Mouse (Mus musculus) 3134 (cell line): ENCODE measurements around the gene Ptrh2.

ENCODE experiments used
- DNase-seq: peaks from one replicate; pipeline ENCODE4 v3.0.0-alpha.2; 2011; ENCODE audit warnings: low spot score; ENCODE audit not compliant: insufficient read length; ENCODE audit errors: extremely low read depth

The Ptrh2 gene

DNA sequence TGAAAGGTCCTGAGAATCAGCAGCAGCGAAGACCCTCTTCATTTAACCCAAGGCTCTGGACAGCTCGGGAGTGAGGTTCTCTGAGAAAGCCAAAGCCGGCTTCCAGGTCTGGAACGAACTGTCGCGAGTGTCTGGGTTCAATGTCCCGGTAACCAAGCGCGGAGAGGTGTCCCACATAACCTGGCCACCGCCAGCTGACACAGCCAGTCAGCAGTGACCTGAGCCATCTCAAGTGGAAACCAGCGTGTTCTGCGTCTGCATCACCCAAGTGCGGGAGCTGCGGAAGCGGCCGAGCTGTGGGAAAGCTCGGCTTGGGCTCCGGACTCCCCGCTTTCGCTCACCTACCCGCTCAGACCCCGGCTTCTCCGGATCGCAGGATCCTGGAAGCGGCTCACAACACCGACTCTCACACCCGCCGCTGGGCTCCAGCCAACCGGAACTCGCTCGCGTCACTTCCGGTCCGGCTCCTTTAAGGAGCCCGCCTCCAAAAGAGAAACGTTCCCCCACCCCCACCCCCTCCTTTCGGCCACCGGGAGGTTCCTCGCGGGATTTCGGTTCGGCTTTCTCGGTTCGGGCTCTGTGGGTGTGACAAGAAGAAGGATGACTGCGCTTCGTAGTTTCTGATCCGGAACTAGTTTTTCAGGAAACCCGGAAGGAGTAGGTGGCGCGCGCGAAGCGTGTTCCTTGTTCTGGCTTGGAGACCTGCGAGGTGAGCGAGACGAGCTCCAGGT lies at the start of gene Ptrh2, which contains the start of gene Vmp1:
TSS of gene Ptrh2 (plus strand) at position 591 of the 731 bp plus-strand sequence.
TSS of gene Vmp1 (minus strand) at position 442 of the 731 bp plus-strand sequence.
- peak; percentile 100 for DNase-seq

GRCm38 (mm10) chr11:86634396-86634795 lies 49.4 kb upstream of the Ptrh2 start:
- DNase-seq = no peak

DNA sequence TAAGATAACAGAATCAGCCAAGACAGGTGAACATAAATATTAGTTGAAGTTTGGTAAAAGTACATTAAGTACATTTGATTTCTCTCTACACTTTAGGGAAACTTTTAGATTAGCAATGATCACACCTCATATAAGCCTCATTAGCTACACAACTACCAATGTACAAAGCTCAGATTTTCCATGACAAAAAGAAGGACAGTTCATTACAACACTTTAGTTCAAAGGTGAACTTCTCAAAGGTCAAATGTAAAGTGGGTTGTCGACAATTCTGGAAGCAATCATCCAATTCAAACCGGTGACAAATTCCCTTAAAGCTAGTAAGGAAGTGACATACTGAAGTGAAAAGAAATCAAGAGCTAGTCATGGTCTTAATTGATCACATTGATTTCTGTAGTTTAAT lies 46.1 kb upstream of the Ptrh2 start:
- no peak for DNase-seq

- DNase-seq = no peak
Measured at GRCm38 (mm10) chr11:86641714-86642113, 42.1 kb upstream of the Ptrh2 start.

GRCm38 (mm10) chr11:86644553-86644952 lies 39.2 kb upstream of the Ptrh2 start:
- DNase-seq = no peak

DNA sequence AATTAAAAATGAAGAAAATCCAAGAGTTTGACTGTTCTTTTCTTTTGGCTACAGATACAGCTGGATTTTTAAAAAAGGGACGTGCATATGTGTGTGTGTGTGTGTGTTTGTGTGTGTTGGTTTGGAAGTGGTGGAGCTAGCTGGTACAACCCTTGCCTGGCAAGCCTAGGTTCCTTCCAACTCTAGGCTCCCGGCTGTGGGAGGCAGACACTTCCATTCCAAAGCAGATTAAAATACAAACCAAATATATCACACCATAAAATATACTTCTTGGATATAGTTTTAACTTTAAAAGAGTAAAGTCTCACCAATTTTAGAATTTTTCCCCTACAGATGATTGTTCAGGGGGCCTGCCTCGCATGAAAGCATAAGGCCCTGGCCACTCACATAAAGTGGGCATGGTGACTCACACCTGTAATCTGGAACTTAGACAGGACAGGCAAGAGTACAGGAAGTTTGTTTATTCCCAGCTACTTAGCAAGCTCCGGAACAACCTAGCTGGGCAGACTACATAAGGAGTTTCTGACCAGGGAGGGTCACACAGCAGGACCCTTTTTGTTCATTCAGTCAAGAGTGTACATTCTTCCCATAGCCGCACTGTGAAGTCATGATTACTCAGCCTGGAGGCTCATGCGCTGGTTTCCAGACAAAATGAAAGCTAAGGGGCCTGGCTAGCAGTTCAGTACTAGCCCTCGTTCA lies 37.5 kb upstream of the Ptrh2 start:
- DNase-seq = peak; percentile 72

DNA sequence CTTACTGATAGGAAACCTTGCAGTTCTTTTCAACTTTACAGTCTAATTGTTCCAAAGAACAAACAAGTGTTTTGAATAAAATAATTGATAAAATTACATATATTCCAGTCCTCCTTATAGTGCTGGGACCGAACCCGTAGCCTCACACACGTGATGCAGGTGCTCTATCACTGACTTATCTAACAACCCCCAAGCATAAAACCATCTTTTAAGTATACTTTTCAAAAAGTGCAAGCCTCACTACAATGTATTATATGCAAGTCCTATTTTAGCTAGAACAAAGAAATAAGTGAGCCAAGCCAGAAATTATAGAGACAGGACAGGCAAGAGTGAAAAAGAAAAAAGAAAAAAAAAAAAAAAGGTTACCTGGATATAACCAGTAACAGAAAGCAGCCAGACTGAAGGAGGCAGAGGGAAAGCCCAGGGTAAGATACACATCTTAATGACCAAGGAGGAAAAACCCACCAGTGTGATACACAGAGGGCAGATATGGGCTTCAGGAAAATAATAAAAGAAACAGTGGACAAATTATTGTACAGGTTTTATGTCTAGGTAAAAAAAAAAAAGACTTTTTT lies 36.8 kb upstream of the Ptrh2 start:
- no peak for DNase-seq

GRCm38 (mm10) chr11:86647706-86648447 lies 35.9 kb upstream of the Ptrh2 start:
- no peak for DNase-seq

- no peak for DNase-seq
Measured at GRCm38 (mm10) chr11:86649542-86649941, 34.2 kb upstream of the Ptrh2 start.

- DNase-seq = no peak
Measured at GRCm38 (mm10) chr11:86650676-86651075, 33.1 kb upstream of the Ptrh2 start.

GRCm38 (mm10) chr11:86652578-86652979 lies 31.2 kb upstream of the Ptrh2 start:
- DNase-seq = peak; percentile 57

- DNase-seq = peak; percentile 37
Measured at GRCm38 (mm10) chr11:86653446-86653845, 30.3 kb upstream of the Ptrh2 start.

GRCm38 (mm10) chr11:86654096-86654495 lies 29.7 kb upstream of the Ptrh2 start:
- DNase-seq = peak; percentile 27

GRCm38 (mm10) chr11:86655671-86656070 lies 28.1 kb upstream of the Ptrh2 start:
- DNase-seq = peak; percentile 10

DNA sequence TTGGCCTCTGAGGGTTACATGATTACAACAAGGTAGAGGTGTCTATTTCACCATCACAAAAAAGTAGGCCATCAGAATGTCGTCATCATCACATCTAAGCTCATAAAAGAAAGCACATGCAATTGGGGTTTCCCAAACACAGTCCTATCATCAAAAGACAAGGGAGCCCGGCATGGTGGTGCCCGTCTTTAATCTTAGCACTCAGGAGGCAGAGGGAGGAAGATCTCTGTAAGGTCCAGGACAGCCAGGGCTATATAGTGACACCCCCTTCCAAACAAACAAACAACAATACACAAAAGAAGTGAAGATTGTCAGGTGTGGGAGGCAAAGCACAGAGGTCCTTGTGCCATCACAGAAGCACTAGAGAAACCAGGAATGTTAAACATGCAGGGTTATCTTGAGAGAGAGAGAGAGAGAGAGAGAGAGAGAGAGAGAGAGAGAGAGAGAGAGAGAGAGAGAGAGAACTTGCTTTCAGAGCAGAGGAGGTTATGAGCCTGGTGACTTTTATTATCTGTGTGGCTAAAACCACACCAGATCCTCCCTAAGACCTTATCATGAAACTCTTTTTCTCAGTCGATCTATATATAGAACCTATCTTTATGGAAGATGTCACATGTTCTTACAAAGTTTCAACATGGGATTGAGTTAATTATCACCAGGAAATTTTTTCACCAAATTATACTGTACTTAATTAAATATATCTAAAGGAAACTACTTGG lies 26.8 kb upstream of the Ptrh2 start:
- no peak for DNase-seq

GRCm38 (mm10) chr11:86657863-86658262 lies 25.9 kb upstream of the Ptrh2 start:
- DNase-seq = no peak

DNA sequence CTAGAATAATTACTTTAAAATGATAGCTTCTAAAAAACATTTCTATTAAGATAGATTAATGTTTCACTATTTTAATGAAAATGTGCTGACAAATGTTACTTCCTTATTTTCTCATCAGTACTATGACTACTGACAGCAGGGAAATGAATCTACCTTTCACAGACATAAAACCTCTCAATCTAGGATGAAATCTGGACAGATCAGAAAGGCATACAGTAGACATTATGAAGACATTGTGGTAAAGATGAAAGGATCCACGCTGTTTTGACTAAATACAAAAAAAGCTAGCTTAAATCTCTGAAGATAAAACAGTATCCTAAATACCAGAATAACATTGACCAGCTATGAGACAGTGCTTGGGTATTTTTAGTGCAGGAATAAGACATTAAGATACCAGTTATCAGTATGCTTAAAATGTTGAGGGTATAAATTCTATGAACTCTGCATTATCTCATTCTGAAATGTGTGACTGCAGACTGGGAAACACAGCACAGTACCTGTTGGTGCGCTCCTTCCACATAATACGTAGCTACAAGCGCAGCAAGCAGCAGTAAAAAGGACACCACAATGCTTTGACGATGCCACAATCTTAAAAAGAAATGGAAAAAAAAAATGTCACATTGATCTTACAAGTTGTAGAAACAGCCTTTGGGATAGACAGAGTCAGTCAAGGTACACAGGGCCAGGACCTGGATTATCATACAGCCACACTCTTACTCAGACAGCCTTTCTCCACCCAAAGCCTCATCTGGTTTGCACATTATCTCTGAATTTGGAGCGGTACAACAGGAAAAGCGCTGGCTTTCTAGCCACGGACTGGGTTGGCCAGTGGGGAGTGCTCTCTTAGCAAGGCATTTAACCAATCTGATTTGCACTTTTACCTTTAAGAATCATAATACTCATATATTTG lies 20.5 kb upstream of the Ptrh2 start:
- no peak for DNase-seq

DNA sequence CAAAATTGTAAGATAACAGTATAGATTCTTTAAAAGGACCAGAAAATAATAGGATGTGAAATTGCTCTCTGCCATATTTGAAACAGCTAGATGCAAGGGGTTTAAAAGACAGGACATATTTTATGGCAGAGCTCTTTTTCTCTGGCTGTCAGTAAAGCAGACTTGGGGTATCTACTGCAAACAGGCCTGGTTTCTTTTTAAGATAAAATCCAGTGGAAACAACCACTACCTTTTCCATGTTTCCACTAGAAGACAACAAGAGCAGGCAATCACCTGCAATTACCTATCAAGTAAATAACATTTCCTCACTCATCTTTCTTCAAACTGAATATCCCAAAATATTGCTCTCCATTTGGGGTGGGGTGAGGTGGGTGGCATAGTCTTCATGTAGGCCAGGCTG lies 19.8 kb upstream of the Ptrh2 start:
- DNase-seq = no peak

- DNase-seq = no peak
Measured at GRCm38 (mm10) chr11:86664406-86664805, 19.4 kb upstream of the Ptrh2 start.
